Mouse (Mus musculus) bone marrow macrophage, adult 2 months (primary cell): ENCODE data around the gene Smim23.

Experiments
- CTCF ChIP-seq: IDR thresholded peaks from 2 replicates; pipeline ENCODE4 v1.5.1; 2012; ENCODE audit warnings: low read depth, mild to moderate bottlenecking, low read length, moderate library complexity
- POLR2A ChIP-seq: IDR thresholded peaks from 2 replicates; pipeline ENCODE4 v1.6.1; 2012; ENCODE audit warnings: mild to moderate bottlenecking, low read depth, low read length, borderline replicate concordance

- TF ChIP-seq POLR2A = no peak
- TF ChIP-seq CTCF = no peak
These were observed 23.5 kb downstream of the Smim23 start for GRCm38 (mm10) chr11:32800929-32801375.
